ENCODE assay signal across 8 mouse cellular contexts in genomic region chr5:73686149-73686548, GRCm38 (mm10). TPM values are rescaled to one million over a fixed set of nuclear protein-coding genes. Genes with fewer than 3 reads are reported as not detected.
A peak's percentile ranks its signal among the peaks of the same experiment; 100 is the strongest.
DNase-seq lines count a peak whose midpoint lies in the region; ATAC-seq and TF ChIP-seq lines count a peak whose summit lies in the region.

No protein-coding gene starts in this region.

- TF ChIP-seq CTCF in liver, adult 2 months (IDR thresholded peaks at IDR 0.05; ENCODE audit: low read depth, low read length), result no peak

- H3K4me1 ChIP-seq in forebrain, embryonic 16.5 days (replicated peaks; ENCODE audit: control insufficient read depth, insufficient read depth, low read length), result no peaks in the 10 kb centered on the region
- H3K4me1 ChIP-seq in forebrain, embryonic 10.5 days, result peaks cover 14% of the 10 kb centered on the region
- no peaks in the 10 kb centered on the region for H3K4me1 ChIP-seq in liver, adult 2 months (ENCODE audit: control insufficient read depth, insufficient read depth, low read length)
- H3K4me1 ChIP-seq in liver, embryonic 12.5 days, result no peaks in the 10 kb centered on the region
- H3K4me1 ChIP-seq in embryonic facial prominence, embryonic 14.5 days (ENCODE audit: control insufficient read depth, insufficient read depth, low read length), result 0 out of 2 replicates have a peak, but pooled peaks cover 3% of the 10 kb centered on the region

- H3K9me3 ChIP-seq in forebrain, embryonic 16.5 days (ENCODE audit: control insufficient read depth, low read length), result no peaks in the 10 kb centered on the region
- no peaks in the 10 kb centered on the region for H3K9me3 ChIP-seq in forebrain, embryonic 10.5 days
- no peaks in the 10 kb centered on the region for H3K9me3 ChIP-seq in liver, embryonic 12.5 days (replicated peaks)
- H3K9me3 ChIP-seq in embryonic facial prominence, embryonic 14.5 days (ENCODE audit: control insufficient read depth, low read length), result no peaks in the 10 kb centered on the region

- no peaks in the 10 kb centered on the region for H3K27me3 ChIP-seq in forebrain, embryonic 16.5 days (replicated peaks; ENCODE audit: control insufficient read depth, insufficient read depth, low read length)
- H3K27me3 ChIP-seq in forebrain, embryonic 10.5 days (ENCODE audit: poor library complexity, severe bottlenecking), result no peaks in the 10 kb centered on the region
- H3K27me3 ChIP-seq in liver, adult 2 months (ENCODE audit: control insufficient read depth, insufficient read depth, low read length), result no peaks in the 10 kb centered on the region
- no peaks in the 10 kb centered on the region for H3K27me3 ChIP-seq in liver, embryonic 12.5 days (replicated peaks)
- no peaks in the 10 kb centered on the region for H3K27me3 ChIP-seq in embryonic facial prominence, embryonic 14.5 days (replicated peaks; ENCODE audit: control insufficient read depth, insufficient read depth, low read length)

- no peak for TF ChIP-seq POLR2A in liver, adult 2 months (IDR thresholded peaks at IDR 0.05; ENCODE audit: extremely low read depth, insufficient read depth, low read length)

- no peaks in the 10 kb centered on the region for H3K36me3 ChIP-seq in forebrain, embryonic 16.5 days (ENCODE audit: control insufficient read depth, insufficient read depth)
- no peaks in the 10 kb centered on the region for H3K36me3 ChIP-seq in forebrain, embryonic 10.5 days (replicated peaks)
- H3K36me3 ChIP-seq in liver, adult 2 months (ENCODE audit: control insufficient read depth, insufficient read depth, low read length), result no peaks in the 10 kb centered on the region
- H3K36me3 ChIP-seq in liver, embryonic 12.5 days, result no peaks in the 10 kb centered on the region
- no peaks in the 10 kb centered on the region for H3K36me3 ChIP-seq in embryonic facial prominence, embryonic 14.5 days (ENCODE audit: control insufficient read depth, insufficient read depth, low read length)

- no peak overlapping the region for H3K4me2 ChIP-seq in forebrain, embryonic 16.5 days (ENCODE audit: low read length)
- no peak overlapping the region for H3K4me2 ChIP-seq in liver, embryonic 12.5 days
- H3K4me2 ChIP-seq in embryonic facial prominence, embryonic 14.5 days (ENCODE audit: low read depth, low read length), result no peak overlapping the region

- H3K79me2 ChIP-seq in liver, adult 2 months (ENCODE audit: control insufficient read depth, insufficient read depth, low read length), result no peaks in the 10 kb centered on the region

- no peak overlapping the region for H3K4me3 ChIP-seq in forebrain, embryonic 16.5 days (replicated peaks; ENCODE audit: low read length)
- H3K4me3 ChIP-seq in forebrain, embryonic 10.5 days, result no peak overlapping the region
- H3K4me3 ChIP-seq in liver, adult 2 months (ENCODE audit: insufficient read depth, low read depth, low read length), result no peak overlapping the region
- no peak overlapping the region for H3K4me3 ChIP-seq in liver, embryonic 12.5 days
- no peak overlapping the region for H3K4me3 ChIP-seq in embryonic facial prominence, embryonic 14.5 days (ENCODE audit: low read depth, low read length)

- H3K27ac ChIP-seq in forebrain, embryonic 16.5 days (ENCODE audit: low read length), result no peak overlapping the region
- H3K27ac ChIP-seq in forebrain, embryonic 10.5 days, result no peak overlapping the region
- H3K27ac ChIP-seq in liver, adult 2 months (replicated peaks; ENCODE audit: insufficient read depth, low read depth, low read length), result no peak overlapping the region
- H3K27ac ChIP-seq in liver, embryonic 12.5 days, result no peak overlapping the region
- no peak overlapping the region for H3K27ac ChIP-seq in embryonic facial prominence, embryonic 14.5 days (replicated peaks; ENCODE audit: low read depth, low read length)

- WGBS in forebrain, embryonic 16.5 days, result 26% methylated on average over 4 of the region's 4 CpGs
- WGBS in forebrain, embryonic 10.5 days, result 43% methylated on average over 4 of the region's 4 CpGs
- 29% methylated on average over 4 of the region's 4 CpGs for WGBS in liver, adult 2 months
- 29% methylated on average over 4 of the region's 4 CpGs for WGBS in liver, embryonic 12.5 days (ENCODE audit: insufficient replicate concordance)
- WGBS in embryonic facial prominence, embryonic 14.5 days, result 15% methylated on average over 4 of the region's 4 CpGs

- ATAC-seq in forebrain, embryonic 16.5 days, result peak; percentile 55; the same call in 1 of the 2 replicates
- no peak for ATAC-seq in liver, embryonic 12.5 days
- no peak for ATAC-seq in embryonic facial prominence, embryonic 14.5 days (ENCODE audit: low read depth)
- ATAC-seq in CD4-positive, CD25-positive, alpha-beta regulatory T cell, adult 4 months, result no peak

- DNase-seq in forebrain, embryonic 10.5 days (ENCODE audit: extremely low spot score, low spot score), result no peak
- DNase-seq in liver, adult 2 months (ENCODE audit: extremely low read depth, low read depth, low spot score), result peak; percentile 10
- peak; percentile 68 for DNase-seq in embryonic facial prominence, embryonic 14.5 days (ENCODE audit: low spot score)
- DNase-seq in retina, postnatal 1 day, result peak; percentile 53
- DNase-seq in layer of hippocampus, adult 11-12 months (ENCODE audit: low spot score), result no peak

- H3K9ac ChIP-seq in forebrain, embryonic 16.5 days (replicated peaks; ENCODE audit: low read depth, low read length), result no peak overlapping the region
- H3K9ac ChIP-seq in liver, adult 2 months (ENCODE audit: low read depth, low read length), result no peak overlapping the region
- no peak overlapping the region for H3K9ac ChIP-seq in liver, embryonic 12.5 days
- H3K9ac ChIP-seq in embryonic facial prominence, embryonic 14.5 days (ENCODE audit: low read depth, low read length), result no peak overlapping the region

RNA-seq across cellular contexts. Expression of gene Spata18, which starts 35.0 kb away (rescaled TPM):
- polyA plus RNA-seq in forebrain, embryonic 16.5 days (2015; fragmentation: Nextera tagmentation; extraction: Ambion mirVana), result 0.44 and 0.72 TPM in 2 replicates
- 0.09 TPM in 1 of 2 replicates, not detected in the other for polyA plus RNA-seq in forebrain, embryonic 10.5 days (2016; fragmentation: Nextera tagmentation; extraction: Ambion mirVana)
- total RNA-seq in liver, adult 2 months (2014; rRNA removed), result not detected in 2 replicates
- not detected in 2 replicates for polyA plus RNA-seq in liver, adult 2 months (2012; rRNA removed)
- polyA plus RNA-seq in liver, embryonic 12.5 days (2016; fragmentation: Nextera tagmentation; extraction: Ambion mirVana), result not detected in 2 replicates
- polyA plus RNA-seq in embryonic facial prominence, embryonic 14.5 days (2014; fragmentation: Nextera tagmentation; extraction: Ambion mirVana), result 0.63 and 1.1 TPM in 2 replicates
- not detected for polyA plus RNA-seq in CD4-positive, CD25-positive, alpha-beta regulatory T cell, adult 4 months (2017; shearing (Covaris generic))

RNA-seq across cellular contexts. Expression of gene Sgcb, which starts 38.6 kb away (rescaled TPM):
- polyA plus RNA-seq in forebrain, embryonic 16.5 days (2015; fragmentation: Nextera tagmentation; extraction: Ambion mirVana), result 29.5 and 30.5 TPM in 2 replicates
- polyA plus RNA-seq in forebrain, embryonic 10.5 days (2016; fragmentation: Nextera tagmentation; extraction: Ambion mirVana), result 19.7 and 20.4 TPM in 2 replicates
- total RNA-seq in liver, adult 2 months (2014; rRNA removed), result 1.6 and 1.8 TPM in 2 replicates
- polyA plus RNA-seq in liver, adult 2 months (2012; rRNA removed), result 0.62 and 0.80 TPM in 2 replicates
- 4.5 and 4.7 TPM in 2 replicates for polyA plus RNA-seq in liver, embryonic 12.5 days (2016; fragmentation: Nextera tagmentation; extraction: Ambion mirVana)
- polyA plus RNA-seq in embryonic facial prominence, embryonic 14.5 days (2014; fragmentation: Nextera tagmentation; extraction: Ambion mirVana), result 54.3 and 55.3 TPM in 2 replicates
- polyA plus RNA-seq in CD4-positive, CD25-positive, alpha-beta regulatory T cell, adult 4 months (2017; shearing (Covaris generic)), result 10 to 100 TPM; 11.1 to 16.5 TPM

RNA-seq across cellular contexts. Expression of gene Lrrc66, which starts 53.8 kb away (rescaled TPM):
- polyA plus RNA-seq in forebrain, embryonic 16.5 days (2015; fragmentation: Nextera tagmentation; extraction: Ambion mirVana), result not detected in 2 replicates
- polyA plus RNA-seq in forebrain, embryonic 10.5 days (2016; fragmentation: Nextera tagmentation; extraction: Ambion mirVana), result not detected in 2 replicates
- total RNA-seq in liver, adult 2 months (2014; rRNA removed), result 0.34 TPM in 1 of 2 replicates, not detected in the other
- polyA plus RNA-seq in liver, adult 2 months (2012; rRNA removed), result 0.02 TPM in 1 of 2 replicates, not detected in the other
- polyA plus RNA-seq in liver, embryonic 12.5 days (2016; fragmentation: Nextera tagmentation; extraction: Ambion mirVana), result 0.13 and 0.29 TPM in 2 replicates
- 0.08 TPM in 1 of 2 replicates, not detected in the other for polyA plus RNA-seq in embryonic facial prominence, embryonic 14.5 days (2014; fragmentation: Nextera tagmentation; extraction: Ambion mirVana)
- polyA plus RNA-seq in CD4-positive, CD25-positive, alpha-beta regulatory T cell, adult 4 months (2017; shearing (Covaris generic)), result 1 to 10 TPM; 1.3 to 2.5 TPM

Comparison
In these comparisons a context has a peak if more than half of its experiments do, and no peak if none do; other contexts are left out.
1. DNase-seq: peak in liver, adult 2 months (single experiment), embryonic facial prominence, embryonic 14.5 days (single experiment) and retina, postnatal 1 day (single experiment); none in forebrain, embryonic 10.5 days (single experiment) and layer of hippocampus, adult 11-12 months (single experiment).